Mouse (Mus musculus): ENCODE measurements around the gene Kiss1.
A peak's percentile ranks its signal among the peaks of the same experiment; 100 is the strongest.

GRCm38 (mm10) chr1:133309652-133310267 is 11.9 kb upstream of the Kiss1 start, which contains the start of gene Golt1a:
- no peak for TF ChIP-seq CTCF (IDR thresholded peaks at IDR 0.05; ENCODE audit: extremely low read depth, insufficient read length, insufficient replicate concordance, low read depth, low read length)
- peak; percentile 47 for TF ChIP-seq POLR2A (IDR thresholded peaks at IDR 0.05; ENCODE audit: low read depth, low read length)
